Mouse (Mus musculus) liver, postnatal 0 days (tissue): ENCODE measurements at regions not wholly inside any gene's neighbourhood (a gene's known extent, or its start where the extent isn't known, plus 50 kb on each side); places are given as distances from the start of the nearest gene placed in this dataset.

Experiments
- ATAC-seq: fragments of 200-750 bp; cut with Nextera tagmentation; 2 replicates; pipeline ENCODE4 v1.8.0; 2017; ENCODE audit warnings: mild to moderate bottlenecking, moderate library complexity
- DNase-seq: peaks from one replicate; pipeline ENCODE4 v3.0.0-alpha.2; 2016
- H3K27ac ChIP-seq: fragments of 300-500 bp; sonication (generic); 2 replicates; pipeline ENCODE4 v1.5.1; 2014; ENCODE audit warnings: antibody characterized with exemption, moderate library complexity, mild to moderate bottlenecking, low read depth
- H3K27me3 ChIP-seq: fragments of 300-500 bp; sonication (generic); 2 replicates; pipeline ENCODE4 v1.6.1; 2014; ENCODE audit warnings: low read length, control low read depth, mixed read lengths; ENCODE audit not compliant: insufficient read depth
- H3K36me3 ChIP-seq: fragments of 300-500 bp; sonication (generic); replicated peaks from 2 replicates; pipeline ENCODE4 v1.6.1; 2014; ENCODE audit warnings: mild to moderate bottlenecking, control low read depth, low read length, moderate library complexity, mixed read lengths; ENCODE audit not compliant: insufficient read depth
- H3K4me1 ChIP-seq: fragments of 300-500 bp; sonication (generic); 2 replicates; pipeline ENCODE4 v1.6.1; 2014; ENCODE audit warnings: antibody characterized with exemption, mild to moderate bottlenecking, control low read depth; ENCODE audit not compliant: insufficient read depth
- H3K4me2 ChIP-seq: fragments of 300-500 bp; sonication (generic); 2 replicates; pipeline ENCODE4 v1.6.1; 2014; ENCODE audit warnings: low read depth, mild to moderate bottlenecking, low read length, moderate library complexity, mixed read lengths
- H3K4me3 ChIP-seq: fragments of 300-500 bp; sonication (generic); 2 replicates; pipeline ENCODE4 v1.5.1; 2014; ENCODE audit warnings: low read depth, low read length
- H3K9ac ChIP-seq: fragments of 300-500 bp; sonication (generic); replicated peaks from 2 replicates; pipeline ENCODE4 v1.6.1; 2014; ENCODE audit warnings: mild to moderate bottlenecking, moderate library complexity
- H3K9me3 ChIP-seq: fragments of 300-500 bp; sonication (generic); 2 replicates; pipeline ENCODE4 v1.6.1; 2016; ENCODE audit warnings: mild to moderate bottlenecking, control low read depth, low read length, mixed read lengths
- CTCF ChIP-seq: sonication (generic); IDR thresholded peaks from 2 replicates; pipeline ENCODE4 v1.5.1; 2016; ENCODE audit warnings: antibody characterized with exemption, low read depth
- EP300 ChIP-seq: IDR thresholded peaks from 2 replicates; pipeline ENCODE4 v1.6.1; 2016; ENCODE audit warnings: antibody characterized with exemption, low read depth, mild to moderate bottlenecking
- WGBS: fragments of 180-500 bp; shearing (Covaris S2); extraction: QIAGEN DNeasy Blood & Tissue Kit; methylation state at CpG from one replicate; pipeline ENCODE4 v1.1.7; 2014; ENCODE audit not compliant: insufficient replicate concordance; 5-methylcytosine and 5-hydroxymethylcytosine counted together

DNA sequence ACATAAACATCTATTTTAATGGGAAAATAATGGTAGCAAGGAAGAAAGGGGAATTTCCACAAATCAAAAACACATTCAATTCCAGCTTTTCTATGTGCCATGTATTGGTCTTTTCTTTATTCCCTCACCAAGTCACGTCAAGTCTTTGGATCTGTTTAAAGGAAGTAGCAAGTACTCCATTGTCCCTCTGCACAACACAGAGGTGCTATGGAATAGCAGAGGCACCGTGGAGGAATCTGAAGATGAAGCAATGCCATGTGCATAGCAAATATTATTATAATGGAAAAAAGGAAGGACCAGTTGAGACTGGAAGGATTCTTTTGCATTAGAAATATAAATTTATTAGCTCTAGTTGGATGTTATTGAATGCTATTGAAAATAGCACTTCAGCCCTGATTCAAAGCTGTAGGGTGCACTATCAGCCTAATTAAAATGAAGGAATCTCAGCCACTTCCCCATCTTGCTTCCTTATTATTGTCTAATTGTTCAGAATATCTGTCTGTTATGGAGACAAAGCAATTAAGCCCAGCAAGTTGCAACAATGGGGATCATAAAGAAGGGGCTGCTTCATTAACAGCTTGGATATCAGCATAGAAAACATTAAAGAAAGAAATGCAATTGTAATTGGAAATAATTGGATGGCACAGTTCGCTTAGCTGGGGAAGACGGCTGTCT lies 362.7 kb upstream of the Sgcd start:
- ATAC-seq (no peak), DNase-seq (no peak)
- Histone ChIP-seq H3K4me3 (no peak overlapping the region), H3K4me1 (no peaks in the 10 kb centered on the region), H3K27ac (no peak overlapping the region), H3K36me3 (no peaks in the 10 kb centered on the region), H3K9ac (no peak overlapping the region), H3K27me3 (no peaks in the 10 kb centered on the region), H3K4me2 (no peak overlapping the region), H3K9me3 (no peaks in the 10 kb centered on the region)
- TF ChIP-seq CTCF = no peak
- no peak for TF ChIP-seq EP300
- WGBS = 69% methylated on average over 4 of the region's 4 CpGs

DNA sequence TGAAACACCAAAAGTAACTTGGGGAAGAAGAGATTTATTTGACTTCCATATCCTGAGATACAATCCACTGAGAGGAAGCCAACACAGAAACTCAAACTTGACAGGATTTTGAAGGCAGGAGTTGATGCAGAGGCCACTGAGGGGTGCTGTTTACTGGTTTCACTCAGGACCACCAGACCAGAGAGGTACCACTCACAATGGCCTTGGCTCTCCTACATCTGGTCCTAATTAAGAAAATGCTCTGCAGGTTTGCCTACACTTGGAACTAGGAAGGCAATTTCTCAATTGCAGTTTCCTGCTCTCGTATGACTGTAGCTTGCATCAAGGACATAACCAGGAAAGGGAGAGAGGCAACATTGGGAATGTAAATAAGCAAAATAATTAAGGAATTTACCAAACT lies 325.7 kb upstream of the Sgcd start:
- Histone ChIP-seq H3K27ac (no peak overlapping the region), H3K36me3 (no peaks in the 10 kb centered on the region), H3K4me1 (no peaks in the 10 kb centered on the region), H3K9me3 (no peaks in the 10 kb centered on the region), H3K4me3 (no peak overlapping the region), H3K9ac (no peak overlapping the region), H3K4me2 (no peak overlapping the region), H3K27me3 (no peaks in the 10 kb centered on the region)
- 65% methylated on average over 1 of the region's 1 CpGs for WGBS
- ATAC-seq = no peak
- TF ChIP-seq EP300 = no peak
- TF ChIP-seq CTCF = no peak
- no peak for DNase-seq

DNA sequence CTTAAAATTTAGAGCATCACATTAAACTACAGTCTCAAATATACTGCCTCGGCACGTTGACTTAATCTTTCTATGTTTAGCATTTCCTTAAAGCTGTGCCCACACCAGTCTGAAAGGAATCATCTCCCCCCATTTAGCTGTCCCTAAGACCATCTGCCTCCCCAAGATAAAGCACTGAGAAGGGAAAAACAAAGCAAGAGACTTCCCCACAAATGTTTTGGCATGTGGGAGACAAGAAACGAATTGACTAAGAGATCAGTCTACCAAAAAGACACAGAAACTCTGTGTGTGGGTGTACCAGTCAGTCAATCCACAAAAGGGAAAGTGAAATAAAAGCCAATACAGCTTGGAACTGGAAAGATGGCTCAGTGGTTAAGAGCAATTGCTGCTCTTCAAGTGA lies 306.6 kb upstream of the Sgcd start:
- 59% methylated on average over 3 of the region's 3 CpGs for WGBS
- H3K4me2 ChIP-seq = no peak overlapping the region
- H3K9ac ChIP-seq = no peak overlapping the region
- no peaks in the 10 kb centered on the region for H3K4me1 ChIP-seq
- DNase-seq (no peak), ATAC-seq (no peak)
- no peak overlapping the region for H3K4me3 ChIP-seq
- H3K27me3 ChIP-seq = no peaks in the 10 kb centered on the region
- H3K27ac ChIP-seq = no peak overlapping the region
- TF ChIP-seq CTCF (no peak), EP300 (no peak)
- no peaks in the 10 kb centered on the region for H3K36me3 ChIP-seq
- H3K9me3 ChIP-seq = no peaks in the 10 kb centered on the region

DNA sequence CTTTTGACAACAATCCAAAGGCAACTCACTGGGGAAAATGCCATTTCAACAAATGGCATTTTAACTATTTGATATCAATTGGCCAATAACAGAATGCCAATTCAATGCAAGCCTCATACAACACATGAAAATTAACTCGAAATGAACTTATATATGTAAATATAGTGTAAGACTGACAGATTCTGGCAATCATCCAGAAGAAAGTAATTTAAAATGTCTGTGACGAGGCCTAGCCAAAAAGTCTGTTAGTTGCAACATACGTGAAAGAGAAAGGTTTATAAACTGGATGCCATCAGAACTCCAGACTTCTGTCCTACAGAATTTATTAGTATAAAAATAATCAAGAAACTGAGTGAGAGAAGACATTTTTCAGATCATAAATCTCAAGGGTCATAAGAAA lies 273.7 kb upstream of the Sgcd start:
- Histone ChIP-seq H3K4me1 (no peaks in the 10 kb centered on the region), H3K9ac (no peak overlapping the region), H3K36me3 (no peaks in the 10 kb centered on the region), H3K27ac (no peak overlapping the region), H3K9me3 (no peaks in the 10 kb centered on the region), H3K4me3 (no peak overlapping the region), H3K4me2 (no peak overlapping the region), H3K27me3 (no peaks in the 10 kb centered on the region)
- no peak for ATAC-seq
- DNase-seq = no peak
- TF ChIP-seq EP300 (no peak), CTCF (no peak)
- 61% methylated on average over 3 of the region's 3 CpGs for WGBS

GRCm38 (mm10) chr11:48261089-48261488 lies 272.3 kb upstream of the Sgcd start:
- H3K4me1 ChIP-seq = no peaks in the 10 kb centered on the region
- H3K9me3 ChIP-seq = no peaks in the 10 kb centered on the region
- ATAC-seq = no peak

GRCm38 (mm10) chr11:48250678-48251317 lies 262.0 kb upstream of the Sgcd start:
- DNase-seq (no peak), ATAC-seq (no peak)
- no peak overlapping the region for H3K4me3 ChIP-seq
- 75% methylated on average over 4 of the region's 4 CpGs for WGBS
- H3K4me1 ChIP-seq = no peaks in the 10 kb centered on the region
- H3K27ac ChIP-seq = no peak overlapping the region
- no peaks in the 10 kb centered on the region for H3K9me3 ChIP-seq
- TF ChIP-seq EP300 (no peak), CTCF (no peak)
- H3K9ac ChIP-seq = no peak overlapping the region
- H3K36me3 ChIP-seq = no peaks in the 10 kb centered on the region
- no peak overlapping the region for H3K4me2 ChIP-seq
- no peaks in the 10 kb centered on the region for H3K27me3 ChIP-seq

More at GRCm38 (mm10) chr11:48261089-48261488, 272.3 kb upstream of the Sgcd start:
- H3K36me3 ChIP-seq = no peaks in the 10 kb centered on the region
- no peak overlapping the region for H3K9ac ChIP-seq
- WGBS = 26% methylated on average over 1 of the region's 1 CpGs
- H3K27ac ChIP-seq = no peak overlapping the region
- TF ChIP-seq EP300 (no peak), CTCF (no peak)
- H3K4me2 ChIP-seq = no peak overlapping the region
- H3K4me3 ChIP-seq = no peak overlapping the region
- no peak for DNase-seq
- H3K27me3 ChIP-seq = no peaks in the 10 kb centered on the region
